Mouse (Mus musculus) neural tube, embryonic 11.5 days (tissue): ENCODE data around the gene Gm14408. TPM values are rescaled to one million over a fixed set of nuclear protein-coding genes. Genes with fewer than 3 reads are reported as not detected.
A peak's percentile ranks its signal among the peaks of the same experiment; 100 is the strongest.
"Not testable (repeated sequence)": the region's sequence is repeated elsewhere in the genome, so short reads cannot be mapped to it uniquely, and the experiment has no call there.

Experiments
- ATAC-seq: fragments of 200-750 bp; cut with Nextera tagmentation; 2 replicates; pipeline ENCODE4 v1.8.0; 2017; ENCODE audit warnings: moderate number of reproducible peaks, mild to moderate bottlenecking, moderate TSS enrichment, moderate library complexity; ENCODE audit not compliant: insufficient read depth, low FRiP score, low TSS enrichment
- DNase-seq: peaks from one replicate; pipeline ENCODE4 v3.0.0-alpha.2; 2015; ENCODE audit warnings: low spot score
- H3K27ac ChIP-seq: fragments of 300-500 bp; sonication (generic); 2 replicates; pipeline ENCODE4 v1.5.1; 2014; ENCODE audit warnings: low read depth, mild to moderate bottlenecking, low read length
- H3K27me3 ChIP-seq: fragments of 300-500 bp; sonication (generic); 2 replicates; pipeline ENCODE4 v1.6.1; 2014; ENCODE audit warnings: mild to moderate bottlenecking, low read length, mixed read lengths; ENCODE audit not compliant: control insufficient read depth, insufficient read depth
- H3K36me3 ChIP-seq: fragments of 300-500 bp; sonication (generic); 2 replicates; pipeline ENCODE4 v1.6.1; 2014; ENCODE audit warnings: mild to moderate bottlenecking, low read length, moderate library complexity, mixed read lengths; ENCODE audit not compliant: control insufficient read depth, insufficient read depth
- H3K4me1 ChIP-seq: fragments of 300-500 bp; sonication (generic); 2 replicates; pipeline ENCODE4 v1.6.1; 2014; ENCODE audit warnings: low read length, mixed read lengths; ENCODE audit not compliant: control insufficient read depth, insufficient read depth
- H3K4me2 ChIP-seq: fragments of 300-500 bp; sonication (generic); 2 replicates; pipeline ENCODE4 v1.6.1; 2014; ENCODE audit warnings: low read depth, mild to moderate bottlenecking, moderate library complexity
- H3K4me3 ChIP-seq: fragments of 300-500 bp; sonication (generic); 2 replicates; pipeline ENCODE4 v1.5.1; 2014; ENCODE audit warnings: low read depth, low read length
- H3K9ac ChIP-seq: fragments of 300-500 bp; sonication (generic); 2 replicates; pipeline ENCODE4 v1.6.1; 2014; ENCODE audit warnings: mild to moderate bottlenecking, low read length
- H3K9me3 ChIP-seq: fragments of 300-500 bp; sonication (generic); 2 replicates; pipeline ENCODE4 v1.6.1; 2016; ENCODE audit warnings: low read length; ENCODE audit not compliant: control insufficient read depth
- WGBS: fragments of 180-500 bp; shearing (Covaris S2); extraction: QIAGEN DNeasy Blood & Tissue Kit; methylation state at CpG from one replicate; pipeline ENCODE4 v1.1.7; 2014; 5-methylcytosine and 5-hydroxymethylcytosine counted together
- polyA plus RNA-seq: library from polyadenylated mRNA; unstranded; fragments of >200 nt; fragmentation: Nextera tagmentation; extraction: Ambion mirVana; gene quantifications from 2 replicates; pipeline ENCODE4 v1.2.1, GENCODE M21; 2014

The Gm14408 gene
- polyA plus RNA-seq = not detected in 2 replicates

DNA sequence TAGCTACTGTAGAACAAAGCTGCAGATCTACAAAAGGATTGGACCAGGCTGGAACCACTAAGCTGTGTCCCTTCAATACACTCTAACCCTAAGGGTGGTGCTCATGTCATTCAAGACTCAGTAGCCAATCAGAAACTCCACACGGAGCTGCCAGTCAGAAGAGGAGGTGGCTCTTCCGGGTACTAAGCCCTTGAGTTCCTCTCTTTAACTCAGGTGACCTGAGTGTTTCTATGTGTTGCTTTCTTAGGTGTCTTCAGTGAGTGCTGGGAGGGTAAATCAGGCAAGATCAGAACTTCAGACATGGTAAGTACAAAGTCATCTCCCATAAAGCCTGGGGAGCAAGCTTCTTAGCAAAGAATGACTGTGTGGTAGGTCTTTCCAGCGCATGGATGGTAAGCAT lies at the start of gene Gm14408:
Gm14408 (plus strand) TSS at position 301 of the 400 bp plus-strand sequence.
- not testable (repeated sequence) for H3K4me2 ChIP-seq, H3K9me3 ChIP-seq, H3K9ac ChIP-seq, H3K36me3 ChIP-seq, H3K4me1 ChIP-seq, H3K27me3 ChIP-seq, ATAC-seq, H3K27ac ChIP-seq, DNase-seq, H3K4me3 ChIP-seq
- 94% methylated on average over 1 of the region's 3 CpGs for WGBS

DNA sequence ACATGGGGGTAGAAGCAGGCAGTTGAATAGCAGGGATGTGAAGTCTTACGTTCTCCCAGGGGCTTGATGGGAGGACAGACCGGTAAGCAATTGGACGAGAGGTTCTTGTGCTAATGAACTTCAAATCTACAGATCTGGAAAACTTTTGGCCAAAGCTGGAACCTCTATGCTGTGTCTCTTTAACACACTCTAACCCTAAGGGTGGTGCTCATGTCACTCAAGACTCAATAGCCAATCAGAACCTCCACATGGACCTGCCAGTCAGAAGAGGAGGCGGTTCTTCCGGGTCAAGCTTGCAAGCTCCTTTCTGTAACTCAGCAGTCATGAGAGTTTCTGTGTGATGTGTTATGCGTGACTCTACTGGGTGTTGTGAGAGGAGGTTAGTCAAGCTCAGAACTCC lies 32.6 kb upstream of the Gm14408 start, which contains the start of gene Gm14295:
Gm14295 (plus strand) TSS at position 301 of the 400 bp plus-strand sequence.
- H3K9ac ChIP-seq = not testable (repeated sequence)

DNA sequence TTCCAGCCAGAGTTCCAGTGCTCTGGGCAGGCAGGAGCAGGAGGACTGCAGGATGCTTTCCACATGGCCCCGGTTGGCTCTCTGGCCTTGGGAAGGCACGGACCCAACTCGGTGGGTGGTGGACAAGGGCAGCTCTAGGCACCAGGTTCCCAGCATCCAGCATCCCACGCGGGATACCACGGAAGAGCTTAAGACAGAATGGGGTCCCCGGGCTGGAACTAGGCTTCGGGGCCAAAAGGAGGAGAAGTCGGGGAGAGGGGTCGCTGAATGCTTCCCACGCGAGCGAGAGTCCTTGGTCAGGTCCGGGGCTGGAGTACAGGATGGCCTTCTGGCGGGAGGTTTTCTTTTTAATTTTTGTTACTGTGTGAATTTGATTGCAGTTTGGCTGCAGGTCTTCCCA lies 32.2 kb upstream of the Gm14408 start:
- Histone ChIP-seq H3K4me2 (peak overlapping the region; percentile 16; the same call in 1 of the 2 replicates), H3K4me3 (peak overlapping the region; percentile 32)

More for the DNA sequence above, 32.6 kb upstream of the Gm14408 start, which contains the start of gene Gm14295:
- no CpG with 5 or more reads among the region's 6 CpGs for WGBS
- H3K27ac ChIP-seq, ATAC-seq, H3K36me3 ChIP-seq, H3K4me1 ChIP-seq, H3K9me3 ChIP-seq, DNase-seq, H3K27me3 ChIP-seq: not testable (repeated sequence)
- Histone ChIP-seq H3K4me2 (peak within 1 kb of the TSS; percentile 16; the same call in 1 of the 2 replicates), H3K4me3 (peak within 1 kb of the TSS; percentile 32)

More for the DNA sequence above, 32.2 kb upstream of the Gm14408 start:
- not testable (repeated sequence) for H3K27ac ChIP-seq, H3K36me3 ChIP-seq, ATAC-seq, H3K9ac ChIP-seq, H3K9me3 ChIP-seq, H3K4me1 ChIP-seq, H3K27me3 ChIP-seq
- 30% methylated on average over 14 of the region's 15 CpGs for WGBS
- DNase-seq = peak; percentile 1

Other genes with a start within 250 kb of the Gm14408 start
- 12.8 and 15.2 TPM in 2 replicates for gene Gm14308, start 194.8 kb upstream of the Gm14408 start, polyA plus RNA-seq
- gene Zfp973, start 160.6 kb upstream of the Gm14408 start, polyA plus RNA-seq = 9.9 and 10.0 TPM in 2 replicates
- 29.7 TPM in 2 replicates for gene Gm14305, start 122.8 kb upstream of the Gm14408 start, polyA plus RNA-seq
- 10.3 and 13.9 TPM in 2 replicates for gene Gm14295, start 32.5 kb upstream of the Gm14408 start, polyA plus RNA-seq
- gene Gm14296, start 96.7 kb downstream of the Gm14408 start, polyA plus RNA-seq = 10.9 and 11.0 TPM in 2 replicates
- 5.1 and 8.7 TPM in 2 replicates for gene Gm14419, start 169.8 kb downstream of the Gm14408 start, polyA plus RNA-seq
- not detected in 2 replicates for gene Gm14401, start 243.2 kb downstream of the Gm14408 start, polyA plus RNA-seq